Mouse (Mus musculus): ENCODE data around the gene Chst4. TPM values are rescaled to one million over a fixed set of nuclear protein-coding genes. Genes with fewer than 3 reads are reported as not detected.
"Not testable (repeated sequence)": the region's sequence is repeated elsewhere in the genome, so short reads cannot be mapped to it uniquely, and the experiment has no call there.

Gene Chst4
- polyA plus RNA-seq, 1 experiment, result 0.18 TPM

DNA sequence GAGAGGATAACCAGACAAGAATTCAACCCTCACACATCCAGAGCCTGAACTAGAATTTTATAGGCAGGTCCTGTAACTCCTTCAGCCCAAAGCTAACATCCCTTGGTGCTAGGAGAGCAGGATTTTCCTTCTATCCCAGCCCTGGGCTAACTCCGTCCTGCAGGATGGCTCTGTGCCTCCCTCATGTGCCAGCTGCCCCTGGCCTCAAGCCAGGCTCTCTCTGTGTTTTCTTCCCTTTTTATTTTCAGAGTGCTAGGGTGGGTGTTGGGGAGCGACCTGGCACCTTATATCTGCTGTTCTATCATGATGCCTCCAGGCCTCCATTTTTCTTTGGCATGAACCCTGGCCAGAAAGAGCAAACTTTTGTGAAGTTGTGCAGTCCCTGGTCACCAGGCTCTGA is 3.4 kb downstream of the Chst4 start:
- H3K4me1 ChIP-seq (ENCODE audit: control insufficient read depth, insufficient read depth, insufficient read length), result no peaks in the 10 kb centered on the region
- H3K36me3 ChIP-seq (ENCODE audit: control insufficient read depth, insufficient read depth, low read length), result no peaks in the 10 kb centered on the region
- TF ChIP-seq CTCF (IDR thresholded peaks at IDR 0.05; ENCODE audit: extremely low read depth, insufficient read depth, insufficient read length, insufficient replicate concordance) (no peak), POLR2A (IDR thresholded peaks at IDR 0.05; ENCODE audit: low read depth, low read length) (no peak)
- H3K27ac ChIP-seq (ENCODE audit: insufficient read depth, low read length), result no peak overlapping the region
- H3K27me3 ChIP-seq (ENCODE audit: control insufficient read depth, insufficient read depth, low read length), result no peaks in the 10 kb centered on the region
- 55% methylated on average over 2 of the region's 2 CpGs for WGBS
- H3K4me3 ChIP-seq (ENCODE audit: extremely low read depth, insufficient read depth, insufficient read length), result no peak overlapping the region
- DNase-seq (ENCODE audit: low read depth in 1 of 2, low spot score in 2 of 2), result no peak

DNA sequence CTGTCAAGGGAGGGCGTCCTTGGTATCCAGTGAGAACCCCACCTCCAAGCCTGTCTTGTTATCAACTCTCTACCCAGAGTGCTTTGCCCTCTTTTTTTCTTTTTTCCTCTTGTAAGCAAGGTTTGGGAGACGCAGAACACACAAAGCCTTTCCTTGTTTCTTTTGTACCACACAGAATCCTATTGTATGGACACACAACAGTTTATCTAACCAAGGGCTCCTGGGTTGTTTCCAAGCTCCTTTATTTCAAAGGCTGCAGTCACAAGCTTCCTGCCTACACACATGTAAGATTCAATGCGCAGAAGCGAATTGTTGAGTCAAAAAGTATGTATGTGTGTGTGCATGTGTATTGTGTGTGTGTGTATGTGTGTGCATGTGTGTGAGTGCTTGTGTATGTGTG is 5.2 kb downstream of the Chst4 start:
- no peak overlapping the region for H3K27ac ChIP-seq (ENCODE audit: insufficient read depth, low read length)
- no peak for TF ChIP-seq CTCF (IDR thresholded peaks at IDR 0.05; ENCODE audit: extremely low read depth, insufficient read depth, insufficient read length, insufficient replicate concordance)
- no peak for TF ChIP-seq POLR2A (IDR thresholded peaks at IDR 0.05; ENCODE audit: low read depth, low read length)
- no peaks in the 10 kb centered on the region for H3K27me3 ChIP-seq (ENCODE audit: control insufficient read depth, insufficient read depth, low read length)
- H3K4me1 ChIP-seq (ENCODE audit: control insufficient read depth, insufficient read depth, insufficient read length), result no peaks in the 10 kb centered on the region
- no peak for DNase-seq (ENCODE audit: low read depth in 1 of 2, low spot score in 2 of 2)
- WGBS, result 82% methylated on average over 4 of the region's 4 CpGs
- H3K4me3 ChIP-seq (ENCODE audit: extremely low read depth, insufficient read depth, insufficient read length), result no peak overlapping the region
- no peaks in the 10 kb centered on the region for H3K36me3 ChIP-seq (ENCODE audit: control insufficient read depth, insufficient read depth, low read length)

DNA sequence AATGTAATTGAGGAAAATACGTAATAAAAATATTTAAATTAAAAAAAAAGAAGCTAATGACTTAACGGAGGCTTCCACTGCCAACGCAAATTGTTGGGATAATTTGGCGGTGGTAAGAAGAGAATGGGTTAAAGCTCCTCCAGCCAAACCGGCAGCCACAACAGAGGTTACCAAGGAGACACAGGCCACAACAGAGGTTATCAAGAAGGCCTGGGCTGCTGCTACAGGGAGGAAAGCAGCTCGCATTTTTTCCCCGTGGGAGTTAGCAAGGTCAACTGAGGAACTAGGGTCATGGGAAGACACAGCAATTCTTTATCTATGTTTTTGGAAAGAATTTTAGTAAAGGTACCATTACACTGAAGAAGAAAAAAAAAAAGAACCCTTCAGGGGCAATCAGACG is 5.8 kb downstream of the Chst4 start:
- not testable (repeated sequence) for H3K36me3 ChIP-seq (ENCODE audit: control insufficient read depth, insufficient read depth, low read length); H3K27ac ChIP-seq (ENCODE audit: insufficient read depth, low read length); H3K4me3 ChIP-seq (ENCODE audit: extremely low read depth, insufficient read depth, insufficient read length); H3K4me1 ChIP-seq (ENCODE audit: control insufficient read depth, insufficient read depth, insufficient read length); H3K27me3 ChIP-seq (ENCODE audit: control insufficient read depth, insufficient read depth, low read length); DNase-seq (ENCODE audit: low read depth in 1 of 2, low spot score in 2 of 2)
- 51% methylated on average over 8 of the region's 8 CpGs for WGBS

DNA sequence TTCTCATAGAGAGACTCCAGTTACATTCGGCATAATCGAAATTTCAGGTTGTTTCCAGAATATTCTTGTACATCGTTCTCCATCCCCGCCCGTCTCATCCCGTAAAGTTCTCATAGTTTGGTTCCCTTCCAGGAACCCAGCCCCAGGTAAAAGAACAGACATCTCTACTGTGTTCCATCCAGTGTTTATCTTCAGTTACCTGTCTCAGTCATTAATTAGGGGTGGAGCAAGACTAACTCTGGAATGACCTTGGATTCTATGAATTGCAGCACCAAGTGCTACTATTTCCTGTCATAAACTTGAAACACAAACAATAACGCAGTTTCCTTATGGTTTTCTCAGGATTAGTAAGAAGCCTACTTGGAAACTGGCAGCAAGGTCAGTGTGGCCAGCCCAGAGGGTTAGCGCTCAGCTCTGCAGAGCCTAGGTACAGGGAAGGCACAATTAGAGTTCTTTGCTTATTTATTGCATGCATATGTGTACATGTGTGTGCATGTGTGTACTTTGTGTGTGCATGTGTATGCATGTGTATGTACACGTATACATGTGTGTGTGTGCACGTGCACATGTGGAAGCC is 16.7 kb downstream of the Chst4 start:
- TF ChIP-seq CTCF (IDR thresholded peaks at IDR 0.05; ENCODE audit: extremely low read depth, insufficient read depth, insufficient read length, insufficient replicate concordance) (no peak), POLR2A (IDR thresholded peaks at IDR 0.05; ENCODE audit: low read depth, low read length) (no peak)
- Histone ChIP-seq H3K36me3 (ENCODE audit: control insufficient read depth, insufficient read depth, low read length) (no peaks in the 10 kb centered on the region), H3K4me3 (ENCODE audit: extremely low read depth, insufficient read depth, insufficient read length) (no peak overlapping the region), H3K27ac (ENCODE audit: insufficient read depth, low read length) (no peak overlapping the region), H3K27me3 (ENCODE audit: control insufficient read depth, insufficient read depth, low read length) (no peaks in the 10 kb centered on the region), H3K4me1 (ENCODE audit: control insufficient read depth, insufficient read depth, insufficient read length) (no peaks in the 10 kb centered on the region)
- no peak for DNase-seq (ENCODE audit: low read depth in 1 of 2, low spot score in 2 of 2)
- 90% methylated on average over 10 of the region's 10 CpGs for WGBS

DNA sequence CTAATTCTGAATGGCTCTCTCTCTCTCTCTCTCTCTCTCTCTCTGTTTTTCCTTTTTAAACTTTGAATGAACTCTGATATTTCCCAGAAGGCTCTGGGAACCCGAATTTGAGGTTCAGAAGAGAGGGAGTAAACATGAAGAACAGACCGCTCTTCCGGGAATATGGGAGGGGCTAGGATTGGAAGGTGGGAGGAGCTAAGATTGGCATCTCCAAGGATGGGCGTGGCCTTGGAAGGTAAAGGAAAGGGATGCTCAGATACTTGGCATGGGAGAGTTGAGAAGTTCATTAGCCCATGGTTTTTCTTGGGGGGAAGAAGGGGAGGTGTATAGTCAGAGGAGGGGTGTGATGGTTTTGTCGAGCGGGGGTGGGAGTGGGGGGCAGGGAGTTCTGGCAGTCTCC is 17.5 kb downstream of the Chst4 start:
- H3K27me3 ChIP-seq (ENCODE audit: control insufficient read depth, insufficient read depth, low read length), result no peaks in the 10 kb centered on the region
- TF ChIP-seq POLR2A (IDR thresholded peaks at IDR 0.05; ENCODE audit: low read depth, low read length) (no peak), CTCF (IDR thresholded peaks at IDR 0.05; ENCODE audit: extremely low read depth, insufficient read depth, insufficient read length, insufficient replicate concordance) (no peak)
- no peak overlapping the region for H3K4me3 ChIP-seq (ENCODE audit: extremely low read depth, insufficient read depth, insufficient read length)
- H3K4me1 ChIP-seq (ENCODE audit: control insufficient read depth, insufficient read depth, insufficient read length), result no peaks in the 10 kb centered on the region
- H3K27ac ChIP-seq (ENCODE audit: insufficient read depth, low read length), result no peak overlapping the region
- no peak for DNase-seq (ENCODE audit: low read depth in 1 of 2, low spot score in 2 of 2)
- 66% methylated on average over 6 of the region's 6 CpGs for WGBS
- no peaks in the 10 kb centered on the region for H3K36me3 ChIP-seq (ENCODE audit: control insufficient read depth, insufficient read depth, low read length)

DNA sequence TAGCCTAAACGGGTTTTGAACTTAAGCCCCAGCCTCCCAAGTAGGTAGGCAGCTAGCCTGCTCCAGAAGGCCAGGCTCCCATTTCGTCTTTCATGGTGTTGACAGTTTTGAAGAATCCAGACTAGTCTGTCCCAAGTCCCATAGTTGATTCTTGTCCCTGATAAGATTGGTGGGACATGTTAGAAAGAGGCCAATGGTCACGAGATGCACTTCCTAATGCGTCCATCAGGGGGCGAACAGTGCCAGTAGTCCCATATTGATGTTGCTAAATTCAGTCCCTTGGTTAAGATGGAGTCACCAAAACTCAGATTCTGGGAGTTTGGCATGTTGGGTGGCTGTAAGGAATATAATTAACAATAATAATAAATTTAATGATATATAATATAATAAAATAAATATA is 28.7 kb downstream of the Chst4 start:
- no peaks in the 10 kb centered on the region for H3K4me1 ChIP-seq (ENCODE audit: control insufficient read depth, insufficient read depth, insufficient read length)
- no peaks in the 10 kb centered on the region for H3K36me3 ChIP-seq (ENCODE audit: control insufficient read depth, insufficient read depth, low read length)
- no peak overlapping the region for H3K27ac ChIP-seq (ENCODE audit: insufficient read depth, low read length)
- 37% methylated on average over 5 of the region's 5 CpGs for WGBS
- no peaks in the 10 kb centered on the region for H3K27me3 ChIP-seq (ENCODE audit: control insufficient read depth, insufficient read depth, low read length)
- TF ChIP-seq CTCF (IDR thresholded peaks at IDR 0.05; ENCODE audit: extremely low read depth, insufficient read depth, insufficient read length, insufficient replicate concordance), result peak; percentile 38; the same call in 1 of the 2 replicates
- no peak for TF ChIP-seq POLR2A (IDR thresholded peaks at IDR 0.05; ENCODE audit: low read depth, low read length)
- DNase-seq (ENCODE audit: low read depth in 1 of 2, low spot score in 2 of 2), result no peak
- no peak overlapping the region for H3K4me3 ChIP-seq (ENCODE audit: extremely low read depth, insufficient read depth, insufficient read length)

DNA sequence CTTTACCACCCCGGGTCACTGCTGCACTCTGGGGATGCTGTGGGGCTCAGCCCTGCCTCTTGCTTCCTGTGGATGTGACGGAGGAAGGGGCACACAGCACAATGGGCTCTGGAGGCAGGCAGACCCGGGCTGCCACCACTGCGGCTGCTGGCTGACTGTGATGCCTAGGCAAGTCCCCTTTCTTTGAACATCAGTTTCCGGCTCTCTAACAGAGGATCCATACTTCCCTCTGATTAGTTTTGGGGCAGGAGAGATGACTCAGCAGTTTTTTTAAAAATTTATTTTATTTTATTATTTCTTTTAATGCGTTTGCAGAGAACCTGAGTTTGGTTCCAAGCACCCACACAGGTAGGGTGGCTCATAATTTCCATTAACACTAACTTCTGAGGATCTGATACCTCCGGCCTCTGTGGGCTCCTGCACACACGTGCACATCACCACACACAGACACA is 30.5 kb downstream of the Chst4 start:
- 26% methylated on average over 8 of the region's 8 CpGs for WGBS
- no peaks in the 10 kb centered on the region for H3K4me1 ChIP-seq (ENCODE audit: control insufficient read depth, insufficient read depth, insufficient read length)
- TF ChIP-seq POLR2A (IDR thresholded peaks at IDR 0.05; ENCODE audit: low read depth, low read length) (no peak), CTCF (IDR thresholded peaks at IDR 0.05; ENCODE audit: extremely low read depth, insufficient read depth, insufficient read length, insufficient replicate concordance) (no peak)
- no peaks in the 10 kb centered on the region for H3K27me3 ChIP-seq (ENCODE audit: control insufficient read depth, insufficient read depth, low read length)
- no peaks in the 10 kb centered on the region for H3K36me3 ChIP-seq (ENCODE audit: control insufficient read depth, insufficient read depth, low read length)
- no peak overlapping the region for H3K4me3 ChIP-seq (ENCODE audit: extremely low read depth, insufficient read depth, insufficient read length)
- no peak for DNase-seq (ENCODE audit: low read depth in 1 of 2, low spot score in 2 of 2)
- no peak overlapping the region for H3K27ac ChIP-seq (ENCODE audit: insufficient read depth, low read length)
